Mouse (Mus musculus): ENCODE results near the gene Atp5d.

GRCm38 (mm10) chr10:80091527-80091926 is 46.9 kb upstream of the Atp5d start:
- TF ChIP-seq CTCF (IDR thresholded peaks at IDR 0.05; ENCODE audit: borderline replicate concordance, extremely low read depth, insufficient read depth, insufficient read length) (no peak), POLR2A (IDR thresholded peaks at IDR 0.05; ENCODE audit: borderline replicate concordance, extremely low read depth, insufficient read depth, insufficient read length, poor library complexity, severe bottlenecking) (no peak)

Data from brain, embryonic 14.5 days (tissue).